In genomic region chr19:40994057-40994585, GRCm38 (mm10) we compare ENCODE assay signal across 8 mouse cellular contexts. TPM values are rescaled to one million over a fixed set of nuclear protein-coding genes. Genes with fewer than 3 reads are reported as not detected.
DNase-seq lines count a peak whose midpoint lies in the region; ATAC-seq lines count a peak whose summit lies in the region.

TSS of gene Blnk (minus strand) at chr19:40994535.

- 16% methylated on average over 8 of the region's 8 CpGs for WGBS in limb, embryonic 15.5 days
- 79% methylated on average over 8 of the region's 8 CpGs for WGBS in midbrain, embryonic 10.5 days
- WGBS in hindbrain, embryonic 11.5 days = 74% methylated on average over 8 of the region's 8 CpGs

- no peak within 1 kb of the TSS for H3K27ac ChIP-seq in limb, embryonic 15.5 days
- H3K27ac ChIP-seq in midbrain, embryonic 10.5 days (replicated peaks) = no peak within 1 kb of the TSS
- no peak within 1 kb of the TSS for H3K27ac ChIP-seq in hindbrain, embryonic 11.5 days (ENCODE audit: low read depth, low read length)

- no peaks in the 10 kb centered on the region for H3K9me3 ChIP-seq in limb, embryonic 15.5 days
- H3K9me3 ChIP-seq in midbrain, embryonic 10.5 days (replicated peaks) = no peaks in the 10 kb centered on the region
- H3K9me3 ChIP-seq in hindbrain, embryonic 11.5 days (ENCODE audit: control insufficient read depth, low read length) = no peaks in the 10 kb centered on the region

- 0 out of 2 replicates have a peak within 1 kb of the TSS, but pooled peaks have one; percentile 2 for H3K4me2 ChIP-seq in limb, embryonic 15.5 days
- no peak within 1 kb of the TSS for H3K4me2 ChIP-seq in hindbrain, embryonic 11.5 days (replicated peaks; ENCODE audit: low read depth, low read length)

- H3K27me3 ChIP-seq in limb, embryonic 15.5 days = no peaks in the 10 kb centered on the region
- no peaks in the 10 kb centered on the region for H3K27me3 ChIP-seq in midbrain, embryonic 10.5 days (ENCODE audit: low read depth, poor library complexity, severe bottlenecking)
- no peaks in the 10 kb centered on the region for H3K27me3 ChIP-seq in hindbrain, embryonic 11.5 days (ENCODE audit: control insufficient read depth, insufficient read depth, low read length)

- ATAC-seq in limb, embryonic 15.5 days (ENCODE audit: insufficient number of reproducible peaks, low FRiP score, low TSS enrichment, low read depth) = 0 out of 2 replicates have a peak, but pooled peaks have one; percentile 36
- ATAC-seq in hindbrain, embryonic 11.5 days (ENCODE audit: low FRiP score) = no peak

- DNase-seq in 416B (ENCODE audit: low read depth) = peak; percentile 40
- DNase-seq in adrenal gland, adult 2 months = peak; percentile 64
- DNase-seq in frontal cortex, postnatal 36 days (ENCODE audit: low spot score in 2 of 2) = peak; percentile 60 to 64
- DNase-seq in kidney, adult 9 months = peak; percentile 92
- DNase-seq in ovary, postnatal 14 days (ENCODE audit: low spot score) = peak; percentile 40
- no peak for DNase-seq in midbrain, embryonic 10.5 days (ENCODE audit: low spot score)
- DNase-seq in hindbrain, embryonic 11.5 days (ENCODE audit: low spot score) = no peak

- H3K4me1 ChIP-seq in limb, embryonic 15.5 days = peaks cover 30% of the 10 kb centered on the region
- H3K4me1 ChIP-seq in midbrain, embryonic 10.5 days = peaks cover 11% of the 10 kb centered on the region
- H3K4me1 ChIP-seq in hindbrain, embryonic 11.5 days (replicated peaks; ENCODE audit: control insufficient read depth, insufficient read depth, low read length) = no peaks in the 10 kb centered on the region

- no peak within 1 kb of the TSS for H3K4me3 ChIP-seq in limb, embryonic 15.5 days
- H3K4me3 ChIP-seq in midbrain, embryonic 10.5 days = no peak within 1 kb of the TSS
- no peak within 1 kb of the TSS for H3K4me3 ChIP-seq in hindbrain, embryonic 11.5 days (ENCODE audit: low read depth, low read length)

- no peak within 1 kb of the TSS for H3K9ac ChIP-seq in limb, embryonic 15.5 days
- H3K9ac ChIP-seq in hindbrain, embryonic 11.5 days (ENCODE audit: low read depth, low read length) = no peak within 1 kb of the TSS

- H3K36me3 ChIP-seq in limb, embryonic 15.5 days = no peaks in the 10 kb centered on the region
- H3K36me3 ChIP-seq in midbrain, embryonic 10.5 days = no peaks in the 10 kb centered on the region
- H3K36me3 ChIP-seq in hindbrain, embryonic 11.5 days (ENCODE audit: control insufficient read depth, insufficient read depth, low read length) = no peaks in the 10 kb centered on the region

RNA-seq across cellular contexts. Expression of gene Blnk, which starts in this region (rescaled TPM):
- total RNA-seq in adrenal gland, adult 2 months (2021) = 1 to 10 TPM; 1.2 to 1.8 TPM
- 0.96 and 1.3 TPM in 2 replicates for polyA plus RNA-seq in adrenal gland, adult 2 months (2012; rRNA removed)
- polyA plus RNA-seq in limb, embryonic 15.5 days (2015; fragmentation: Nextera tagmentation; extraction: Ambion mirVana) = 5.4 and 5.7 TPM in 2 replicates
- polyA plus RNA-seq in midbrain, embryonic 10.5 days (2016; fragmentation: Nextera tagmentation; extraction: Ambion mirVana) = 0.14 and 0.43 TPM in 2 replicates
- 0.33 and 0.36 TPM in 2 replicates for polyA plus RNA-seq in hindbrain, embryonic 11.5 days (2014; fragmentation: Nextera tagmentation; extraction: Ambion mirVana)

Comparison
In these comparisons a context has a peak if more than half of its experiments do, and no peak if none do; other contexts are left out.
1. DNase-seq: peak in 416B (single experiment), adrenal gland, adult 2 months (single experiment), frontal cortex, postnatal 36 days (2 of 2), kidney, adult 9 months (single experiment) and ovary, postnatal 14 days (single experiment); none in midbrain, embryonic 10.5 days (single experiment) and hindbrain, embryonic 11.5 days (single experiment).